Mouse (Mus musculus): ENCODE measurements around the gene Rps7. TPM values are rescaled to one million over a fixed set of nuclear protein-coding genes. Genes with fewer than 3 reads are reported as not detected.

Gene Rps7
- total RNA-seq, 2 experiments from 2014 or later, result 301 to 311 TPM

GRCm38 (mm10) chr12:28635058-28635534, 657 bp downstream of the Rps7 start:
- peak overlapping the region; percentile 85 for H3K4me3 ChIP-seq
- H3K27ac ChIP-seq, result peak overlapping the region; percentile 98
- DNase-seq (ENCODE audit: low spot score in 2 of 2), result no peak
- TF ChIP-seq CTCF (conservative IDR thresholded peaks at IDR 0.05), result no peak

GRCm38 (mm10) chr12:28628436-28628835, 7.3 kb downstream of the Rps7 start:
- DNase-seq (ENCODE audit: low spot score in 2 of 2), result no peak
- Histone ChIP-seq H3K4me3 (no peak overlapping the region), H3K27ac (no peak overlapping the region)
- no peak for TF ChIP-seq CTCF (conservative IDR thresholded peaks at IDR 0.05)

- TF ChIP-seq CTCF (conservative IDR thresholded peaks at IDR 0.05), result no peak
- Histone ChIP-seq H3K27ac (no peak overlapping the region), H3K4me3 (no peak overlapping the region)
- DNase-seq (ENCODE audit: low spot score in 2 of 2), result no peak
These were observed 8.7 kb downstream of the Rps7 start for GRCm38 (mm10) chr12:28627092-28627491.

- H3K4me3 ChIP-seq, result no peak overlapping the region
- no peak for TF ChIP-seq CTCF (conservative IDR thresholded peaks at IDR 0.05)
- DNase-seq (ENCODE audit: low spot score in 2 of 2), result no peak
- no peak overlapping the region for H3K27ac ChIP-seq
These were observed 10.3 kb downstream of the Rps7 start for GRCm38 (mm10) chr12:28625407-28625806.

GRCm38 (mm10) chr12:28624251-28624650, 11.5 kb downstream of the Rps7 start:
- no peak overlapping the region for H3K4me3 ChIP-seq
- TF ChIP-seq CTCF (conservative IDR thresholded peaks at IDR 0.05), result no peak
- no peak overlapping the region for H3K27ac ChIP-seq
- no peak for DNase-seq (ENCODE audit: low spot score in 2 of 2)

- Histone ChIP-seq H3K27ac (peak within 1 kb of the TSS; percentile 75), H3K4me3 (no peak within 1 kb of the TSS)
- DNase-seq (ENCODE audit: low spot score in 2 of 2), result no peak
- no peak for TF ChIP-seq CTCF (conservative IDR thresholded peaks at IDR 0.05)
These were observed 12.6 kb downstream of the Rps7 start, which contains the start of gene Colec11 for GRCm38 (mm10) chr12:28623195-28623594. Colec11 (minus strand) TSS chr12:28623377.

- Histone ChIP-seq H3K4me3 (no peak overlapping the region), H3K27ac (peak overlapping the region; percentile 75)
- no peak for TF ChIP-seq CTCF (conservative IDR thresholded peaks at IDR 0.05)
- DNase-seq (ENCODE audit: low spot score in 2 of 2), result no peak
These were observed 13.1 kb downstream of the Rps7 start for GRCm38 (mm10) chr12:28622641-28623040.

- no peak overlapping the region for H3K4me3 ChIP-seq
- H3K27ac ChIP-seq, result peak overlapping the region; percentile 75; the same call in 1 of the 2 replicates
- no peak for TF ChIP-seq CTCF (conservative IDR thresholded peaks at IDR 0.05)
- DNase-seq (ENCODE audit: low spot score in 2 of 2), result peak; percentile 44 to 52
These were observed 13.6 kb downstream of the Rps7 start for GRCm38 (mm10) chr12:28622167-28622532.

- Histone ChIP-seq H3K4me3 (no peak overlapping the region), H3K27ac (peak overlapping the region; percentile 75; the same call in 1 of the 2 replicates)
- no peak for DNase-seq (ENCODE audit: low spot score in 2 of 2)
- TF ChIP-seq CTCF (conservative IDR thresholded peaks at IDR 0.05), result peak; percentile 63
These were observed 14.1 kb downstream of the Rps7 start for GRCm38 (mm10) chr12:28621451-28622166.

GRCm38 (mm10) chr12:28617297-28617696, 18.5 kb downstream of the Rps7 start:
- TF ChIP-seq CTCF (conservative IDR thresholded peaks at IDR 0.05), result no peak
- Histone ChIP-seq H3K27ac (peak overlapping the region; percentile 3; the same call in 1 of the 2 replicates), H3K4me3 (no peak overlapping the region)
- DNase-seq (ENCODE audit: low spot score in 2 of 2), result no peak

- no peak overlapping the region for H3K4me3 ChIP-seq
- H3K27ac ChIP-seq, result no peak overlapping the region
- TF ChIP-seq CTCF (conservative IDR thresholded peaks at IDR 0.05), result no peak
- DNase-seq (ENCODE audit: low spot score in 2 of 2), result no peak
These were observed 21.4 kb downstream of the Rps7 start for GRCm38 (mm10) chr12:28614401-28614800.

- TF ChIP-seq CTCF (conservative IDR thresholded peaks at IDR 0.05), result no peak
- Histone ChIP-seq H3K27ac (peak overlapping the region; percentile 43; the same call in 1 of the 2 replicates), H3K4me3 (no peak overlapping the region)
- peak; percentile 43 to 51 for DNase-seq (ENCODE audit: low spot score in 2 of 2)
These were observed 23.4 kb downstream of the Rps7 start for GRCm38 (mm10) chr12:28612391-28612790.

GRCm38 (mm10) chr12:28607546-28608305, 28.0 kb downstream of the Rps7 start:
- peak overlapping the region; percentile 93 for H3K27ac ChIP-seq
- 0 out of 2 replicates have a peak, but pooled peaks have one; percentile 4 for TF ChIP-seq CTCF (conservative IDR thresholded peaks at IDR 0.05)
- DNase-seq (ENCODE audit: low spot score in 2 of 2), result peak; percentile 50 to 74
- peak overlapping the region; percentile 53 for H3K4me3 ChIP-seq
